Mouse (Mus musculus): ENCODE data around the gene Tomm40. TPM values are rescaled to one million over a fixed set of nuclear protein-coding genes. Genes with fewer than 3 reads are reported as not detected.

Tomm40 gene
- total and polyA plus RNA-seq, 2 experiments from 2014 or later: 164 to 172 TPM

DNA sequence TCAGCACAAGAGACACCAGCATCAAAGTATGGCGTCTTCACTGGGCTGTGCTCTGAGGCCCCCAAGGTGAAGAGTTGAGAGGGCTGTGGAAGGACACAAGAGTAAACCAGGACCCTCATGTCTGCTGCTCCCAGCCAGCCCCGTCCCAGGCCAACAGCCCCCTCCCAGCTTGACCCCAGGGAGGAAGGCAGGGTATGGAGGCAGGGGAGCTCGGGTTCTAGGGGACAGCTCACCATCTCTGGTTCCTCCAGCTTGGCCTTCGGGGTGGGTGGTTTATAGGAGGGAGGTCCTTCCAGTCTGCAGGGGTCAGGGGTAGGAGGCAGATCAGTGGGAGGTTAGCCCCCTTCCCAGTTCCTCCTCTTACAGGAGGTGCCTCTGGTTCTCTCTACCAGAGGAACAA lies 4.0 kb upstream of the Tomm40 start:
- Histone ChIP-seq H3K27ac (ENCODE audit: low read depth) (no peak overlapping the region), H3K36me3 (replicated peaks; ENCODE audit: control insufficient read depth, insufficient read depth, low read length) (peaks cover 22% of the 10 kb centered on the region), H3K9me3 (replicated peaks; ENCODE audit: control insufficient read depth, low read length) (peaks cover 11% of the 10 kb centered on the region; the same call in 1 of the 2 replicates), H3K4me2 (ENCODE audit: low read depth, low read length) (no peak overlapping the region), H3K9ac (replicated peaks; ENCODE audit: low read depth, low read length) (no peak overlapping the region), H3K4me3 (ENCODE audit: low read depth, low read length) (no peak overlapping the region), H3K4me1 (ENCODE audit: control insufficient read depth, insufficient read depth) (peaks cover 8% of the 10 kb centered on the region; the same call in 1 of the 2 replicates), H3K27me3 (ENCODE audit: control insufficient read depth, insufficient read depth, low read length) (no peaks in the 10 kb centered on the region)
- DNase-seq (ENCODE audit: low spot score): no peak
- ATAC-seq (ENCODE audit: insufficient read depth, low read depth): no peak
- TF ChIP-seq EP300 (IDR thresholded peaks at IDR 0.05; ENCODE audit: low read depth): no peak
- TF ChIP-seq CTCF (IDR thresholded peaks at IDR 0.05; ENCODE audit: low read depth): no peak
- 95% methylated on average over 4 of the region's 4 CpGs for WGBS

- peaks cover 8% of the 10 kb centered on the region; the same call in 1 of the 2 replicates for H3K4me1 ChIP-seq (ENCODE audit: control insufficient read depth, insufficient read depth)
- TF ChIP-seq EP300 (IDR thresholded peaks at IDR 0.05; ENCODE audit: low read depth) (no peak), CTCF (IDR thresholded peaks at IDR 0.05; ENCODE audit: low read depth) (no peak)
- H3K27ac ChIP-seq (ENCODE audit: low read depth): no peak overlapping the region
- H3K9me3 ChIP-seq (replicated peaks; ENCODE audit: control insufficient read depth, low read length): peaks cover 11% of the 10 kb centered on the region; the same call in 1 of the 2 replicates
- WGBS: 86% methylated on average over 5 of the region's 5 CpGs
- H3K4me2 ChIP-seq (ENCODE audit: low read depth, low read length): no peak overlapping the region
- no peak for DNase-seq (ENCODE audit: low spot score)
- no peaks in the 10 kb centered on the region for H3K27me3 ChIP-seq (ENCODE audit: control insufficient read depth, insufficient read depth, low read length)
- H3K36me3 ChIP-seq (replicated peaks; ENCODE audit: control insufficient read depth, insufficient read depth, low read length): peaks cover 19% of the 10 kb centered on the region
- H3K9ac ChIP-seq (replicated peaks; ENCODE audit: low read depth, low read length): no peak overlapping the region
- H3K4me3 ChIP-seq (ENCODE audit: low read depth, low read length): no peak overlapping the region
- ATAC-seq (ENCODE audit: insufficient read depth, low read depth): no peak
Observed at GRCm38 (mm10) chr7:19718297-19718952, 3.2 kb upstream of the Tomm40 start.

DNA sequence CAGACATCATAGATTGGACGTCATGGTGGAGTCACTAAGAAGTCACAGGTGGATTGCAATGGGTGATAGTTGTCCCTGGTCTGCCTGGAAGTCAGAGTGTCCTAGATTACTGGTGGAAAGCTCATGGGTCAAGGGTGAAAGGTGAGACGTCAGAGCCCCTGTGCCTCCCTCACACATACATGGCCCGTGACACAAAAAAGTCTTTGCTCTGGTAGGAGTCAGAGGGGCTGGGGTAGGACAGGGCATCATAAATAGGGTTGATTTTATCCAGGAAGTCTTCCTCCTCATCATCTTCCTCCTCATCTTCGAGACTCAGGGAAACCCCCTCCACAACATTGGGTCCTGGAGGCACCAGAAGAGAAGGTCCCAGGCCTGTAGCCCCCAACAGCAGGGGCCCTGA lies 2.1 kb upstream of the Tomm40 start:
- Histone ChIP-seq H3K27me3 (ENCODE audit: control insufficient read depth, insufficient read depth, low read length) (no peaks in the 10 kb centered on the region), H3K4me2 (ENCODE audit: low read depth, low read length) (no peak overlapping the region), H3K4me3 (ENCODE audit: low read depth, low read length) (no peak overlapping the region), H3K4me1 (ENCODE audit: control insufficient read depth, insufficient read depth) (peaks cover 8% of the 10 kb centered on the region; the same call in 1 of the 2 replicates), H3K27ac (ENCODE audit: low read depth) (no peak overlapping the region), H3K36me3 (replicated peaks; ENCODE audit: control insufficient read depth, insufficient read depth, low read length) (peaks cover 29% of the 10 kb centered on the region), H3K9me3 (replicated peaks; ENCODE audit: control insufficient read depth, low read length) (peaks cover 11% of the 10 kb centered on the region; the same call in 1 of the 2 replicates), H3K9ac (replicated peaks; ENCODE audit: low read depth, low read length) (no peak overlapping the region)
- 90% methylated on average over 4 of the region's 4 CpGs for WGBS
- ATAC-seq (ENCODE audit: insufficient read depth, low read depth) (no peak), DNase-seq (ENCODE audit: low spot score) (no peak)
- TF ChIP-seq CTCF (IDR thresholded peaks at IDR 0.05; ENCODE audit: low read depth) (no peak), EP300 (IDR thresholded peaks at IDR 0.05; ENCODE audit: low read depth) (no peak)

DNA sequence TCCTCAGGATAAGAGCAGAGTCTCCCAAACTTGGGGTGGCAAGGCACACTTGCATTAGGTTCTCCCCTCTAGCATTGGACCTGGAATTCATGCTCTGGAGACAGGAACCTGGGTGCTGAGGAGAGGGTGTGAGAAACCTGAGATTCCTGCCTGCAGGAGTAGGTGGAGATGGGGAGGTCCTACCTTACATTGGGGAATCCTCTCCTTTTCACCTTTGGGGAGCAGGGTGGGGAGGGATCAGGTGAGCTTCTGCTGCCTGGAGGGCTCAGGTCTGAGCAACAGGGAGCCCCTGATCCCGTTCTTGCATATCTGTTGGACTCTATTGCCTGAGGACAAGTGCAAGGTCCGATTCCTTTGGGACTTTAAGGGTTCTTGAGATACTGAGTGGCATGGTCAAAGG lies 1.6 kb upstream of the Tomm40 start:
- H3K9ac ChIP-seq (replicated peaks; ENCODE audit: low read depth, low read length): no peak overlapping the region
- TF ChIP-seq EP300 (IDR thresholded peaks at IDR 0.05; ENCODE audit: low read depth): no peak
- no peak for TF ChIP-seq CTCF (IDR thresholded peaks at IDR 0.05; ENCODE audit: low read depth)
- peaks cover 8% of the 10 kb centered on the region; the same call in 1 of the 2 replicates for H3K4me1 ChIP-seq (ENCODE audit: control insufficient read depth, insufficient read depth)
- no peaks in the 10 kb centered on the region for H3K27me3 ChIP-seq (ENCODE audit: control insufficient read depth, insufficient read depth, low read length)
- no peak overlapping the region for H3K27ac ChIP-seq (ENCODE audit: low read depth)
- no peak for DNase-seq (ENCODE audit: low spot score)
- no peak overlapping the region; the same call in 1 of the 2 replicates for H3K4me2 ChIP-seq (ENCODE audit: low read depth, low read length)
- WGBS: 65% methylated on average over 2 of the region's 2 CpGs
- no peak overlapping the region for H3K4me3 ChIP-seq (ENCODE audit: low read depth, low read length)
- peaks cover 34% of the 10 kb centered on the region for H3K36me3 ChIP-seq (replicated peaks; ENCODE audit: control insufficient read depth, insufficient read depth, low read length)
- ATAC-seq (ENCODE audit: insufficient read depth, low read depth): no peak
- H3K9me3 ChIP-seq (replicated peaks; ENCODE audit: control insufficient read depth, low read length): peaks cover 11% of the 10 kb centered on the region; the same call in 1 of the 2 replicates

DNA sequence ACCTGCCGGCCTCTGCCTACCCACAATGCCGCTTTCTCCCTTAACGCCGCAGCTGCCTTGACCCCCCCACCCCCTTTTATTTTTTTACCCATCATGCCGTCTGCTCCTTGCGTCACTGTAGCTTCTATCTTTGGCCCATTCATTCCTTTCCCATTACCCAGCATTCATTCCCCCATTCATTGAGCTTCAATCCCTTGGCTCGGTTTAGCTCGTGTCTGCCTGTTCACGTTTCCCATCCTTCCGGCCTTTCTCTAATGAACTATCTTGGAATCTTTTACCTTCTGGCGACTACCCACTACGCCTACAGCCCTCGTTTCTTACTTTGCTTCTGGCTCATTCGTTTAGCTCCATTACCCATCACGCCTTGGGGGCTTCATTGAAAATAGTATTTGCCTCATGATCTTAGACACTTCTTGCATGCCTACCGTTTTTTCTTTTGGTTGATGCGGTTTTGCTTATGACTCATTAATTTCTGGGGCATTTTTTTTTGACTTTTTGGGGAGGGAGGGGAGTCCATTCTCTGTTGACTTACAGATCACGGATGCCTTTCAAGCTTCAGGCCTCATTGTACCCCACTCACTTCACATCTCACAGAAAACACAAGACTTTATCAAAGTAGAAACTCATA lies 931 bp upstream of the Tomm40 start:
- no peak for ATAC-seq (ENCODE audit: insufficient read depth, low read depth)
- Histone ChIP-seq H3K4me3 (ENCODE audit: low read depth, low read length) (peak overlapping the region; percentile 36), H3K27ac (ENCODE audit: low read depth) (peak overlapping the region; percentile 86), H3K4me2 (ENCODE audit: low read depth, low read length) (peak overlapping the region; percentile 63), H3K27me3 (ENCODE audit: control insufficient read depth, insufficient read depth, low read length) (no peaks in the 10 kb centered on the region), H3K9ac (replicated peaks; ENCODE audit: low read depth, low read length) (no peak overlapping the region), H3K36me3 (replicated peaks; ENCODE audit: control insufficient read depth, insufficient read depth, low read length) (peaks cover 40% of the 10 kb centered on the region), H3K9me3 (replicated peaks; ENCODE audit: control insufficient read depth, low read length) (peaks cover 8% of the 10 kb centered on the region; the same call in 1 of the 2 replicates), H3K4me1 (ENCODE audit: control insufficient read depth, insufficient read depth) (peaks cover 8% of the 10 kb centered on the region; the same call in 1 of the 2 replicates)
- DNase-seq (ENCODE audit: low spot score): no peak
- TF ChIP-seq EP300 (IDR thresholded peaks at IDR 0.05; ENCODE audit: low read depth): 0 out of 2 replicates have a peak, but pooled peaks have one; percentile 18
- TF ChIP-seq CTCF (IDR thresholded peaks at IDR 0.05; ENCODE audit: low read depth): no peak
- WGBS: 6% methylated on average over 18 of the region's 18 CpGs
